29 mouse cellular contexts compared by ENCODE assay signal in the genomic region with DNA sequence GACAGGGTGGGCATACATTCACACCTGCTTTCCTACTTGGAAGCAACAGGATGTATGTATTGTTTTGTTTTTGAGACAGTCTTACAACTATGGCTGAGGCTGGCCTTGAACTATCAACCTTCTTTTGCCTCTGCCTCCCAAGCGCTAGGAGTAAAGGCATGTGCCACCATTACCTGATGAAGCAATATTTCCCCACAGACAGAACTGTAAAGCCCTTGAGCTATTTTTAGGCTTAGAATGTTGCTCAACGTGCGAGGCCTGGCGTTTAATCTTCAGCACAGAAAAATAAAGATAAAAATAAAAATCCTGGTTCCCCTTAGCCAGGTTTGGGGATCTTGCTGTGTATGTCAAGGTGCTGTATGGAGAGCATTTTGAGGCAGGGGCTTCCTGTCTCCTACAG. TPM values are rescaled to one million over a fixed set of nuclear protein-coding genes. Genes with fewer than 3 reads are reported as not detected.
A peak's percentile ranks its signal among the peaks of the same experiment; 100 is the strongest.
DNase-seq lines count a peak whose midpoint lies in the region; ATAC-seq and TF ChIP-seq lines count a peak whose summit lies in the region.
"Had no signal": no experiment of that assay in that cellular context is flagged by ENCODE, and none has a peak within 500 bp of the region (broad histone marks: within the 10 kb centered on the region; RNA-seq: fewer than 3 reads in every experiment).

No protein-coding gene starts in this region.

- no peaks in the 10 kb centered on the region for H3K27me3 ChIP-seq in heart, embryonic 16.5 days (ENCODE audit: control insufficient read depth, insufficient read depth, low read length)
- H3K27me3 ChIP-seq in heart, embryonic 11.5 days (ENCODE audit: control insufficient read depth, insufficient read depth, low read length) = no peaks in the 10 kb centered on the region
- H3K27me3 ChIP-seq in MEL (ENCODE audit: control insufficient read depth in 1 of 2, insufficient read depth in 2 of 2, low read length in 2 of 2) = no peaks in the 10 kb centered on the region; a peak in 1 of 4 replicates
- no peaks in the 10 kb centered on the region for H3K27me3 ChIP-seq in intestine, embryonic 16.5 days (replicated peaks; ENCODE audit: control insufficient read depth, insufficient read depth, low read length)
- H3K27me3 ChIP-seq: embryonic facial prominence, embryonic 15.5 days; forebrain, embryonic 15.5 days; hindbrain, embryonic 15.5 days; limb, embryonic 13.5 days; midbrain, embryonic 15.5 days; neural tube, embryonic 12.5 days had no signal

- no peak overlapping the region for H3K9ac ChIP-seq in heart, embryonic 16.5 days (ENCODE audit: low read length)
- H3K9ac ChIP-seq in heart, embryonic 11.5 days (ENCODE audit: low read depth, low read length) = no peak overlapping the region
- no peak overlapping the region for H3K9ac ChIP-seq in MEL (ENCODE audit: control insufficient read depth, low read depth, low read length, poor library complexity, severe bottlenecking)
- no peak overlapping the region for H3K9ac ChIP-seq in intestine, embryonic 16.5 days (ENCODE audit: low read depth, low read length)
- H3K9ac ChIP-seq: embryonic facial prominence, embryonic 15.5 days; forebrain, embryonic 15.5 days; hindbrain, embryonic 15.5 days; limb, embryonic 13.5 days; midbrain, embryonic 15.5 days; neural tube, embryonic 12.5 days had no signal

- H3K4me3 ChIP-seq in heart, embryonic 16.5 days (ENCODE audit: low read length) = no peak overlapping the region
- no peak overlapping the region for H3K4me3 ChIP-seq in heart, embryonic 11.5 days (ENCODE audit: low read depth, low read length)
- H3K4me3 ChIP-seq in MEL (ENCODE audit: control insufficient read depth in 1 of 2, insufficient read depth in 1 of 2, low read depth in 2 of 2, low read length in 2 of 2) = no peak overlapping the region
- no peak overlapping the region for H3K4me3 ChIP-seq in intestine, embryonic 16.5 days (ENCODE audit: low read length)
- H3K4me3 ChIP-seq: embryonic facial prominence, embryonic 15.5 days; forebrain, embryonic 15.5 days; heart, adult 2 months; hindbrain, embryonic 15.5 days; limb, embryonic 13.5 days; midbrain, embryonic 15.5 days; neural tube, embryonic 12.5 days had no signal

- peaks cover 4% of the 10 kb centered on the region for H3K4me1 ChIP-seq in heart, embryonic 16.5 days (ENCODE audit: control insufficient read depth, insufficient read depth, low read length)
- H3K4me1 ChIP-seq in heart, embryonic 11.5 days (ENCODE audit: control insufficient read depth, insufficient read depth, low read length) = no peaks in the 10 kb centered on the region
- H3K4me1 ChIP-seq in MEL (ENCODE audit: control insufficient read depth in 1 of 2, insufficient read depth in 2 of 2, low read length in 2 of 2) = peaks cover 0 to 5% of the 10 kb centered on the region in 2 experiments; a peak in 2 of 4 replicates
- H3K4me1 ChIP-seq in intestine, embryonic 16.5 days (ENCODE audit: control insufficient read depth, insufficient read depth, low read length) = 0 out of 2 replicates have a peak, but pooled peaks cover 2% of the 10 kb centered on the region
- H3K4me1 ChIP-seq: embryonic facial prominence, embryonic 15.5 days; forebrain, embryonic 15.5 days; hindbrain, embryonic 15.5 days; limb, embryonic 13.5 days; midbrain, embryonic 15.5 days; neural tube, embryonic 12.5 days had no signal

- H3K79me2 ChIP-seq in MEL (ENCODE audit: control insufficient read depth, insufficient read depth, low read length, poor library complexity) = no peaks in the 10 kb centered on the region

- H3K4me2 ChIP-seq in heart, embryonic 16.5 days (ENCODE audit: low read depth, low read length) = no peak overlapping the region; the same call in 1 of the 2 replicates
- no peak overlapping the region for H3K4me2 ChIP-seq in heart, embryonic 11.5 days
- no peak overlapping the region for H3K4me2 ChIP-seq in intestine, embryonic 16.5 days (ENCODE audit: low read depth, low read length)
- H3K4me2 ChIP-seq: embryonic facial prominence, embryonic 15.5 days; forebrain, embryonic 15.5 days; hindbrain, embryonic 15.5 days; limb, embryonic 13.5 days; midbrain, embryonic 15.5 days; neural tube, embryonic 12.5 days had no signal

- peak overlapping the region; percentile 15; the same call in 1 of the 2 replicates for H3K27ac ChIP-seq in heart, embryonic 16.5 days (ENCODE audit: low read length)
- no peak overlapping the region for H3K27ac ChIP-seq in heart, embryonic 11.5 days (ENCODE audit: low read depth, low read length)
- H3K27ac ChIP-seq in MEL (ENCODE audit: control insufficient read depth, low read depth, low read length) = no peak overlapping the region
- H3K27ac ChIP-seq in intestine, embryonic 16.5 days (ENCODE audit: low read length) = peak overlapping the region; percentile 54
- H3K27ac ChIP-seq: embryonic facial prominence, embryonic 15.5 days; forebrain, embryonic 15.5 days; heart, adult 2 months; hindbrain, embryonic 15.5 days; limb, embryonic 13.5 days; macrophage; midbrain, embryonic 15.5 days; neural tube, embryonic 12.5 days had no signal

- no peak for TF ChIP-seq EP300 in MEL (IDR thresholded peaks at IDR 0.05; ENCODE audit: low read depth in 1 of 2, low read length in 2 of 2)

- no peak for ATAC-seq in heart, embryonic 16.5 days (replicated peaks; ENCODE audit: extremely low read depth, insufficient read depth, low FRiP score)
- ATAC-seq in heart, embryonic 11.5 days (replicated peaks; ENCODE audit: insufficient number of reproducible peaks, low FRiP score, low TSS enrichment) = no peak
- peak; percentile 76 for ATAC-seq in intestine, embryonic 16.5 days
- ATAC-seq: forebrain, embryonic 15.5 days; midbrain, embryonic 15.5 days had no signal

- TF ChIP-seq POLR2A in MEL (IDR thresholded peaks at IDR 0.05; ENCODE audit: control insufficient read depth in 1 of 2, insufficient read depth in 1 of 2, low read depth in 1 of 2, low read length in 2 of 2, poor library complexity in 1 of 2) = no peak

- no peak for TF ChIP-seq CTCF in MEL (IDR thresholded peaks at IDR 0.05 in 2 of 3, conservative IDR thresholded peaks at IDR 0.05 in 1 of 3; ENCODE audit: control insufficient read depth in 1 of 3, insufficient read depth in 1 of 3, low read depth in 2 of 3, low read length in 3 of 3, poor library complexity in 1 of 3, severe bottlenecking in 1 of 3)

- WGBS in heart, embryonic 16.5 days = 33% methylated on average over 4 of the region's 4 CpGs
- WGBS in heart, embryonic 11.5 days (ENCODE audit: insufficient replicate concordance) = 54% methylated on average over 4 of the region's 4 CpGs
- WGBS in intestine, embryonic 16.5 days = 62% methylated on average over 4 of the region's 4 CpGs

- H3K36me3 ChIP-seq in heart, embryonic 16.5 days (ENCODE audit: control insufficient read depth, insufficient read depth) = no peaks in the 10 kb centered on the region
- H3K36me3 ChIP-seq in heart, embryonic 11.5 days (ENCODE audit: control insufficient read depth, insufficient read depth, low read length) = no peaks in the 10 kb centered on the region
- no peaks in the 10 kb centered on the region for H3K36me3 ChIP-seq in MEL (ENCODE audit: control insufficient read depth in 1 of 2, insufficient read depth in 2 of 2, low read length in 2 of 2)
- H3K36me3 ChIP-seq in intestine, embryonic 16.5 days (ENCODE audit: control insufficient read depth, insufficient read depth, low read length) = no peaks in the 10 kb centered on the region
- H3K36me3 ChIP-seq: embryonic facial prominence, embryonic 15.5 days; forebrain, embryonic 15.5 days; hindbrain, embryonic 15.5 days; limb, embryonic 13.5 days; midbrain, embryonic 15.5 days; neural tube, embryonic 12.5 days had no signal

- TF ChIP-seq RAD21 in MEL (IDR thresholded peaks at IDR 0.05; ENCODE audit: low read depth, low read length) = no peak

- no peaks in the 10 kb centered on the region for H3K9me3 ChIP-seq in heart, embryonic 16.5 days (replicated peaks; ENCODE audit: control insufficient read depth, low read length)
- H3K9me3 ChIP-seq in heart, embryonic 11.5 days (replicated peaks; ENCODE audit: control insufficient read depth, low read length) = no peaks in the 10 kb centered on the region
- no peaks in the 10 kb centered on the region for H3K9me3 ChIP-seq in MEL (replicated peaks; ENCODE audit: insufficient read depth, low read length)
- no peaks in the 10 kb centered on the region for H3K9me3 ChIP-seq in intestine, embryonic 16.5 days (ENCODE audit: control insufficient read depth, low read length)
- H3K9me3 ChIP-seq: embryonic facial prominence, embryonic 15.5 days; forebrain, embryonic 15.5 days; hindbrain, embryonic 15.5 days; limb, embryonic 13.5 days; midbrain, embryonic 15.5 days; neural tube, embryonic 12.5 days had no signal

- DNase-seq in 416B (ENCODE audit: low read depth) = peak; percentile 54
- no peak for DNase-seq in MEL (ENCODE audit: low read depth, low spot score)
- no peak for DNase-seq in thymus, postnatal 25 days
- no peak for DNase-seq in right cerebral cortex, postnatal 14 days
- DNase-seq: cerebellum, adult 11 months; cerebellum, adult 9-11 months; gastrocnemius, postnatal 14 days; heart, adult 2 months; heart, postnatal 4 days; kidney, postnatal 4 days; layer of hippocampus, adult 9-11 months; lung, adult 2 months; right cerebral cortex, postnatal 25 days; spleen, adult 18-20 months had no signal

RNA-seq across cellular contexts. Expression of a gene that starts 11.2 kb away (rescaled TPM):
- polyA plus RNA-seq in heart, embryonic 16.5 days (2015; fragmentation: Nextera tagmentation; extraction: Ambion mirVana) = 15.3 and 18.6 TPM in 2 replicates
- polyA plus RNA-seq in heart, embryonic 11.5 days (2014; fragmentation: Nextera tagmentation; extraction: Ambion mirVana) = 14.9 and 15.5 TPM in 2 replicates
- 52.7 and 69.0 TPM in 2 replicates for total RNA-seq in MEL (2012; rRNA removed)
- polyA plus RNA-seq in MEL (2012; ENCODE audit: insufficient read depth in 1 of 2, insufficient read length in 2 of 2, low read depth in 1 of 2, low replicate concordance in 2 of 2, missing spikeins in 1 of 2) = 100 to 1,000 TPM in 1 of 2 experiments, not detected in 1; 112 TPM
- polyA plus RNA-seq in intestine, embryonic 16.5 days (2015; fragmentation: Nextera tagmentation; extraction: Ambion mirVana) = 40.7 and 47.2 TPM in 2 replicates

RNA-seq across cellular contexts. Expression of a gene that starts 14.2 kb away (rescaled TPM):
- not detected in 2 replicates for polyA plus RNA-seq in heart, embryonic 16.5 days (2015; fragmentation: Nextera tagmentation; extraction: Ambion mirVana)
- polyA plus RNA-seq in heart, embryonic 11.5 days (2014; fragmentation: Nextera tagmentation; extraction: Ambion mirVana) = not detected in 2 replicates
- total RNA-seq in MEL (2012; rRNA removed) = 0.15 TPM in 1 of 2 replicates, not detected in the other
- under 1 TPM in 1 of 2 experiments, not detected in 1; 0.14 TPM for polyA plus RNA-seq in MEL (2012; ENCODE audit: insufficient read depth in 1 of 2, insufficient read length in 2 of 2, low read depth in 1 of 2, low replicate concordance in 2 of 2, missing spikeins in 1 of 2)
- 0.11 and 0.18 TPM in 2 replicates for polyA plus RNA-seq in intestine, embryonic 16.5 days (2015; fragmentation: Nextera tagmentation; extraction: Ambion mirVana)
- total RNA-seq: common myeloid progenitor, adult 5-6 weeks; gastrocnemius, postnatal 14 days; heart, adult 2 months; heart, postnatal 4 days; left cerebral cortex, adult 18-20 months; left cerebral cortex, postnatal 25 days had no signal
- polyA plus RNA-seq: heart, adult 2 months; heart, embryonic 14.5 days; intestine, embryonic 14.5 days; lung, adult 2 months; macrophage had no signal

RNA-seq across cellular contexts. Expression of a gene that starts 32.7 kb away (rescaled TPM):
- 15.3 and 15.5 TPM in 2 replicates for polyA plus RNA-seq in heart, embryonic 16.5 days (2015; fragmentation: Nextera tagmentation; extraction: Ambion mirVana)
- 19.0 and 19.3 TPM in 2 replicates for polyA plus RNA-seq in heart, embryonic 11.5 days (2014; fragmentation: Nextera tagmentation; extraction: Ambion mirVana)
- total RNA-seq in MEL (2012; rRNA removed) = 30.1 and 38.8 TPM in 2 replicates
- polyA plus RNA-seq in MEL (2012; ENCODE audit: insufficient read depth in 1 of 2, insufficient read length in 2 of 2, low read depth in 1 of 2, low replicate concordance in 2 of 2, missing spikeins in 1 of 2) = 100 to 1,000 TPM in 1 of 2 experiments, 10 to 100 TPM in 1; 64.3 to 277 TPM
- 31.3 and 33.7 TPM in 2 replicates for polyA plus RNA-seq in intestine, embryonic 16.5 days (2015; fragmentation: Nextera tagmentation; extraction: Ambion mirVana)

RNA-seq across cellular contexts. Expression of a gene that starts 59.2 kb away (rescaled TPM):
- 7.2 and 8.3 TPM in 2 replicates for polyA plus RNA-seq in heart, embryonic 16.5 days (2015; fragmentation: Nextera tagmentation; extraction: Ambion mirVana)
- 9.4 and 10.2 TPM in 2 replicates for polyA plus RNA-seq in heart, embryonic 11.5 days (2014; fragmentation: Nextera tagmentation; extraction: Ambion mirVana)
- 5.3 and 5.8 TPM in 2 replicates for total RNA-seq in MEL (2012; rRNA removed)
- 1 to 10 TPM in 1 of 2 experiments, not detected in 1; 4.2 TPM for polyA plus RNA-seq in MEL (2012; ENCODE audit: insufficient read depth in 1 of 2, insufficient read length in 2 of 2, low read depth in 1 of 2, low replicate concordance in 2 of 2, missing spikeins in 1 of 2)
- polyA plus RNA-seq in intestine, embryonic 16.5 days (2015; fragmentation: Nextera tagmentation; extraction: Ambion mirVana) = 5.8 and 5.9 TPM in 2 replicates

Comparison
In these comparisons a context has a peak if more than half of its experiments do, and no peak if none do; other contexts are left out.
1. H3K27ac ChIP-seq: peak in heart, embryonic 16.5 days (single experiment) and intestine, embryonic 16.5 days (single experiment); none in heart, embryonic 11.5 days (single experiment) and MEL (single experiment).